Mouse (Mus musculus) thymus, postnatal 14 days (tissue): ENCODE results near the gene Gm20388.

ENCODE experiments used
- DNase-seq: peaks from one replicate; pipeline ENCODE4 v3.0.0; 2021

Gene Gm20388

DNA sequence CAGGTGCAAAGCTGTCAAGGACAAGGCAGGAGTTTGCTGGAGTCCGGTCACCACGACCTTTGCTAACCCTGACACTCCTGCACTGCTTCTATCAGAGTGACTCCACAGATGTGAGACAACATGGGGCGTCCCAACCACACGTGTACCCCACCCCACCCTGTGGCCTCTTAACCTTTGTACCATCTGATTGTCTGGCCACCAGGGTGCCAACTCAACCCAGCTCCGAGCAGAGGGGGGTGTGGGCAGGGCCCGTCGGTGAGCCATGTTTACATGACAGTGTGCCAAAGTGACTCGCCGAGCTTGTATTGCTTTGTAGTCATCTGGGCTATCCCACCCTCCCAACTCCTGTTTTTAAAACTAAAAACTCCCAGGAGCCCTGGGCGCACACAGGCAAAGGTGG is 4434.5 kb downstream of the Gm20388 start:
- DNase-seq = no peak

DNA sequence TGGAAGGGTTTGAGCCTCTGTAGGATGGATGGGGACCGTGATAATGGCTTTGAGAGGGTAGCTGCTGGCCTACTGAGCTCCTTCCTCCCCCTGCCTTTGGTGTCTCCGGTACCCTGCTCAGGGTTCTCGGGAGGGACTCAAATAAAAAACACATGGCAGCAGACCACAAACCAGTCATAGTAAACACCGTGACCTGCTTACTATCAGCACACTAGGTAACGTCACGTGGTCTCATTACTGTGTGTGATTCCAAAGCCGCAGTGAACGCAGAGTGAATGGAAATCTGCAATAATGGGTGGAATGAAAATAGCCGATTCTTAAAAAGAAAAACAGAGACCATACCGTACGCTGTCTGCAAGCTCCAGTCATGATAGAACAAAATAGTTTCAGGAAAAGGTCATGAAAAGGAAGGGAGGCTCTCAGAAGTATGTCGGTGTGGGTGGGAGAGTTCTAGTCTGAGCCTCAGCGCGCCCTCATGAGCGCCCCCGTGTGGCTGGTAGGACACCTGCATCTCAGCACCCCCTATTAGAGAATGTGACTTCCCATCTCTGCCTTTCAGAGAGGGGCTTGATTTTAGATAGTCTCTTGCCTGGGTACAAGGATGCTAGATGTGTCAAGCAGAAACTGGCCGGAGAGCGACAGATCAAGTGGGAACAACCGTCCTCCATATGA is 4436.3 kb downstream of the Gm20388 start:
- peak; percentile 77 for DNase-seq

DNA sequence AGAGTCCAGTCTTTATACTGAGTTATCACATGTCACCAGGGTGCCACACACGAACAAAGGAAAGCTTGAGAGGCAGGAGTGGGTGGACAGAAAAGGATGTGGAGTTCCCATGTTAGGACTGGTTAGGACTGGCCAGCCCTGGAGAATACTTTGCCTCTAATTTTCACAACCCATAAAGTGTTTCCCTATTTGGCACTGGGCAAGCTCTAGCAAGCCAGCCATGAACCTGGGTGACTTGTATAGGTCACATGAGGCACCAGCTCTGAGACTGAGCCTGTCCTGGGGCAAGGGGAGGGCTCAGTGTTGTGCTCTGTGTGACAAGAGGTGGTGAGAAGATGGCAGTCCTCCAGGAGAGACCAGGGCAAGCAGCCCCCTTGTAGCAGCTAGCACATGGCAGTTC is 4437.4 kb downstream of the Gm20388 start:
- no peak for DNase-seq

DNA sequence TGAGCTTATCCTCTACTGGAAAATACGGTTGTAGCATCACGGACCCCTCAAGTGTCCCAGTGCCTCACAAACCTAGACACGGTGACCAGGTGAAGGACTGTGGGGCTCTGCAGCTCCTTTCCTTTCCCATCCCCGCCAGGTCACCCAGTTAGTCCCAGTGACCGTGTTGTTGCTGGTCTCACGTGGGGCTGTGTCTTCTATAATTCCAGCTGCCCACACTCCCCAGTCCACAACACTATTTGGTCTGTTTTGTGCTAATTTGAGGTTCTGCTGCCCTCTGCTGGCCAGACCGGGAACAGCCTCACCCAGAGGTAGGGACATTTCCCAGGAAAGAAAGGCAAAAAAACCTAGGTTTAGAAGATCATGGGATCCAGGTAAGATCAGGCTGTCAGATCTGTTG is 4439.0 kb downstream of the Gm20388 start:
- peak; percentile 75 for DNase-seq

DNA sequence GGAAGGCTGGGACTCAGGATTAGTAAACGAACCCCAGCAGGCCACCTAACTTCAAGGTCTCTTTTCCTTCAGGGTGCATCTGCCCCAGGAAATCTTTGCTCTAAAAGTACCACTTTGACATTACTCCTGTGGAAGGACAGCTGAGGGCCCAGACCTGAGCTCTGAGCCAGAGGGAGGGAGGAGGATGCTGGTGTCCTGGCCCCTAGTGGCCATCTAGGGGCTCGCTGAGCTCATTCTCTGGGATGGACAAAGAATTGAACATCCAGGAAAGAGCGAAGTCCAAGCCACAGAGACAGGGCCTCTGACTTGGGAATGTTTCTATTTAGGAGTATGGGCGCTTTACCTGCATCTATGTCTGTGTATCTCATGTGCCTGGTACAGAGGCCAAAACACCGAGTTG is 4441.0 kb downstream of the Gm20388 start:
- DNase-seq = no peak

DNA sequence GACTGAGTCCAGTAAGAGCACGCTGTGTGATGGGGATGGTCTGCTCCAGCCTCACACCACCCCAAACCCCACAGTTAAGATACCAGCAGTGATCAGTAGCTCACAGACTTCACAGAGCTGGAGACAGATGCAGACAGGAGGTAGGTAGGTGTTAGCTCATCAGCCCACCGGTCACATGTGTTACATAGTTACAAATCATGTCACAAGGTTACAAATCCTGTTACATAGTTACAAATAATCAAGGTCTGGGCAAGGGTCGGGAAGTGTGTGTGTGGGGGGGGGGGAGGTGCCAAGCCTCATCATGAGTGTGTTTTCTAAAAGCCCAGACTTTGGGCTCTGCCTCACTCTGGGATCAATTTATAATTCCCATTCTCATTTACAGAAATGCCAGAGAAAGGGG is 4450.3 kb downstream of the Gm20388 start:
- no peak for DNase-seq

DNA sequence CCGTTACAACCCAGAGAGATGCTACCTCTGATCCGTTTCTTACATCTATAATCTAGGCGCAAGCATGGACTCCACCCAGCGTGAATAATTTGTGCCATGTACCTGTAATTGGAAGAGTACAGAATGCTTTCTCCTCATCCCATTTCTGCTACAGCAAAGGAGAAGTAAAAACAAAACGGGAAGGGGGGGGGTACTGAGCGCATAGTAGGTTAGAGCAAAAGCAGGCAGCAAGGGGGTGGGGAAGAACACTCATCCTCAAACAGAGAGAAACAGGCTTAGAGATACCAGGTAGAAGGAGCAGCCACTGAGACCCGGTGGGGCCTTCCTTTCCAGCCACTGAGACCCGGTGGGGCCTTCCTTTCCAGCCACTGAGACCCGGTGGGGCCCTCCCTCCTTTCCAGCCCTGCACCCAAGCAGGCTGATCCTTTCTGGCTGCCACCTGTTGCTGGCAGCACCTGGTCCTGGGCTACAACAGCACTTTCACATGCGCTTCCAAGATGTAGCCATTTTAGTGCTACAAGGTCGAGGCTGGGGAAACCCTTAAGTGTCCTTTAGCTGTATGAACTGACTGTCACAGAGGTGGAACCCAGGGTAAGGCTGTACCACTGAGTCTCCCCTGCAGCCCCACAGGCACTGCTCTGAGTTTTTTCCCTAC is 4451.3 kb downstream of the Gm20388 start:
- DNase-seq = no peak

DNA sequence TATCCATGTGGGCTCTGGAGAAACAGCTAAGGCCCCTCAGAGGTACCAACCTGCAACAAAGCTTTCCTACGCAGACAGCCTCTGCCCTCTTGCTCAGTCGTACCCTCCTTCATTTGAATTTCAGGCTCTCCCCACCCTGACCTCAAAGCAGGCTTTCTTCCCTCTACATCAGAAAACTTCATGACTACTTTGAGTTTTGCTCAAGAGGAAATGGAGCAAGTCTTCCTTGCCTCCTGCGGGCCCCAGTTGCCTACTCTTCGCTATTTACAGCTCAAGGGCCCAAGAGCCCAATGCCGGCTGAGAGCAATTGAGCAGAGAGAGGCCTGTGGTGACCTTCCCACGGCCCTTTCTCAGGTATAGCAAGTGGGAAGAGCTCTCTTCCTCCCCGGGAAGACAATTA is 4451.9 kb downstream of the Gm20388 start:
- no peak for DNase-seq

DNA sequence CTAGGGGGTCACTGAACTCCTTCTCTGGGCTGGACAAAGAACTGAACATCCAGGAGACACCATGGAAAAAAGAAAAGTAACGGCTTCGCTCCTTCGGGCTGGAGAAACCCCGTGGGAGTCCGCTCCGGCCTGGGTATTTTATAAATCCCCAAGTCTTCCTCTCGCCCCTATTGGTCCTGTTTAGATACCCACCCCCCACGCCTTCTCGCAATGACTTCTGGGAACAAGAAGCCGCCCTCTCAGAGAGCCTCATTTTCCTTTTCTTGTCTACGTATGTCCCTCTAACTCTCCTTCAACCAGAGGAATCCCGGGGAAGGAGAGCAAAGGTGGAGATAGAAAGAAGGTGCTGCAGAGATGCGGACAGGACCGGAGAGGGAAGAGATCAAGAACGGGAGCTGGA is 4452.7 kb downstream of the Gm20388 start:
- DNase-seq = no peak

DNA sequence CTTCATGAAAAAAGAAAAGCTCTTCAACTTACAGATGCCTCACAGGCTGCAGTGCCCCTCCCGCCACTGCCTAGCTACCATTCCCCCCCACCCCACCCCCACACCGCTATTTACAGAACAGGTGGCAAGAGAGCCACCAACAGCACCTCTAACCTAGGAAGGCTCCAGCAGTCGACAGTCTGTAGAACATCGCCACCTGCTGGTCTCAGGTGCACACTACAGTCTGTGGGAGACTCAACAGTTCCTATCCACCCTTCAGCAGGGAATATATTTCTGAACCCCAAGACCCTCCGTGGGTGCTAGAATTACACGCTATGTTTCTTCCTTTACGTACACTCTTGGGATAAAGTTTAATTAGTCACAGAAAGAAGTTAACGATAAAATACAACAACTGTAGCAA is 4457.6 kb downstream of the Gm20388 start:
- DNase-seq = peak; percentile 83

DNA sequence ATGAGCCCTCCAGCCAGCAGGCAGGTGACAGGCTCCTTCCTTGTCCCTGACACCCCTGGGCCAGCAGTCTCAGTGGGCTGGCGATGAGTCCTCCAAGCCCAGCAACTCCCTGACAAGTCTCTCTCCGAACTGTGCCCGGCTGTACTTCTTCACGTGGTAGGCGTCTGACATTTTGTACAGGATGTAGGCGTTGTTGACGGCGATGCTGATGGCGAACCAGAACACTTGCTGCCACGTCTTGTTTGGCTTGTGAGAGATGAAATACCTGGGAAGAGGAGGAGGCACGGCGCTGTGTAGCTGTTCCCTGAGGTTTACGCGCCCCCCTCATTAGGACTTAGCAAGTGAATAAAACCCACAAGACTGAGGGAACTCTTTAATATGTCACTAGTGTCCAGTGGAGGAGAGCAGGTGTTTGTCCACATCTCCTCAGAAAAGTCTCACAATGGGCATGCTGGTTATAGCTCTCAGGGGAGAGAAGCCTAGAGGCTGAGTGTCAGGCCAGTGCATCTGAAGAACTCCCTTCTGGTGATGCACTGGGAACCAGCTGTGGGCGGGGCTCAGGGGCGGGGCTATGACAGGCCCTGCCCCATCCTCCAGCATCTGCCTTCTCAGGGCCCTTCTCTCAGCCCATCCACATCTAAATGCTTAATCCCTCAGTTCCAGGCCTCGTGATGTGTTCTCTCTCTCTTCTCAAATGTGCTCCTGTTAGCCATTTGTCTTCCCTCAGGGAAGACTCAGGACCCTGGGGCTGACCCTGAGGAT is 4460.0 kb downstream of the Gm20388 start:
- no peak for DNase-seq

DNA sequence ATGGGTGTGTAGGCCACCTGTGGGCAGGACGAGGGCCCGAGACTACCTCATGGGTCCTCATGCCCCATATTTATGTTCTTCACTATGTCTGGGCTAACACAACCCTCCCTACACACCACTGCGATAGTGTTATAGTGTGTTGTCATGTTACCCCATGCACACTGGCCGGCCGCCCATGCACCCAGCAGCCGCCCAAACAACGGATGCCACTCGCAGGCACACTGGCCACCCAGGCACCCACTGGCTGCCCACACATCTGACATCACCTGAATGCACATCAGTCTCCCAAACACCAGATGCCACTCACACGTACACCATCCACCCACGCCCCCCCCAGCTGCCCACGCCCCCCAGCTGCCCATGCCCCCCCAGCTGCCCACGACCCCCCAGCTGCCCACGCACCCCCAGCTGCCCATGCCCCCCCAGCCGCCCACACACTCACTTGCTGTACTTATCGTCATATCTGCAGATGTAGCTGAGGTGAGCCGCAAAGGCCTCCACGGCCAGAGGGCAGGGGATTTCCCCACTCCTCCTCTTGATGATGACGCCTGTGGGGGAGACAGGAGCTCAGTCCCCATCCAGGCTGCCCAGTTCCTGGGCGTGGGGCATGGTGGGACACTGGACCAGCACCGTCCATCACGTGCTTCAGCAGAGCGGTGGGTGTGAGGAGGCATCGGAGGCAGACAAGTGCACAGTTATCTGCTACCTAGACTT is 4460.9 kb downstream of the Gm20388 start:
- no peak for DNase-seq

DNA sequence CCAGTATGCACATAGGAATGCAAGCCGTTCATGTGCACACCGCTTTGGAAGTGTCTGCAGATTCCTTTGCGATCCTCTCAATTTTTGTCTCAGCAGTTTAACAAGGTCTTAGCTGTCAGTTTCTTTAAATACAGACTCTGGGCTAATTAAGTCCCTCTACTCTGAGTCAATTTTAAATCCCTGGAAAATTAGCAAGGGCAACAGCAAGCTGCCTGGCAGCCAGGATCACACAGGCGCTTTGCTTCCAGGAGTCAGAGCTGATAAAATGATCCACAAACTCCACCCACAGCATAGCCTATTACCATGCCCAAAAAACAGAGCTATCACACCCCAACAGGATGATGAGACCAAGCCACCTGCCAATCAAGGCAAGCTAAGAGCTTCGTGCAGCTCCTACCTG is 4463.1 kb downstream of the Gm20388 start:
- DNase-seq = no peak

DNA sequence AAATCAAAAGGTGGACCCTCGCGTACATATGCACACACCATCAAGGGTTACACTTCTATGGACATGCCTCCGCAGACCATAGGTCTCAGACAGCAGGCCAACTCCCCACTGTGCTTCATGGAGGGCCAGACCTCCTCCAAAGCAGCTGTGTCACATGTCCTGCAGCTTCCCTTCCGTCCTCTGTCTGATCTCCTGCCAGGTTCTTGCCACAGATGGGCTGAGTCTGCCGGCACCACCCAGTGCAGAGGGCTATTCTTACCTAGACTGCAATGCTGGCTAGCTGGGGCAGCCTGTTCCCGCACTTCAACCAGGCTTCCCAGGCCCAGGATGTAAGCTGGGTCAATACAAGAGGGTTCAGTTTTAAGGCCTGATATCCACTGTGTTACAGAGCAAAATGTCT is 4464.5 kb downstream of the Gm20388 start:
- DNase-seq = no peak

DNA sequence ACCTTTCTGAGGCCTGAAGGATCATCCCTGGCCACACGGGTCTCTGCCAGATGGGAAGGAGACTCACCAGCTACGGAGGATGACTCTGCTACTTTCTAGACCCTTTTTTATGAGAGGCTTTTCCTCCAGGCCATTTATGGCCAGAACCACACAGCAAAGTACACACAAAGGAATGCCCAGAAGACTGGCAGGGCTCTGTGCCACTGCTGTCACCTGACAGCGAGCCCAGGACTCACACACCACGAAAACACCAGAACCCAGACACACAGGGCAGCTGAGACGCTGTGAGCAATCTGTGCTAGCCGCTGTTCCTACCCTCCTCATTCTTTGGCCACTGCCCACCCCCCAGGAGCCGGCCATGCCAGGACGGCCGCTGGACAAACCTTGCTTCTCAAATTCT is 4465.1 kb downstream of the Gm20388 start:
- no peak for DNase-seq

DNA sequence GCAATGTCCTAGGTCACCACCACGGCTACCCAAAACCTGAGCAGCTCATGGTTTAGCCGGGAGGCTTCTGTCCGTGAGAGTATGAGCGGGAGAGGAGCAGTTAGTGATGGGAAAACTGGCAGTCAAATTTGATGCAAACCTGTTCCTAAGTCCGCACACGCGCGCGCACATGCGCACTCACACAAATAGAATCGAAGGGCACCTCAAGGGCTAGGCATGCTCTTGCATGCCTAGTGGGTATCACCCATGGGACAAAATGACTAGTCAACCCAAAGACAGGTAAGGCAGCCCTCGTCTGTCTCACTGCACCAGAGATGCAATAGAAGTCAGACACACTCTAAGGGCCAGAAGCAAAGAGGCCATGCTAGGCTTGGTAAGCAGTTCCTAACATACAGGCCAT is 4465.8 kb downstream of the Gm20388 start:
- DNase-seq = no peak

DNA sequence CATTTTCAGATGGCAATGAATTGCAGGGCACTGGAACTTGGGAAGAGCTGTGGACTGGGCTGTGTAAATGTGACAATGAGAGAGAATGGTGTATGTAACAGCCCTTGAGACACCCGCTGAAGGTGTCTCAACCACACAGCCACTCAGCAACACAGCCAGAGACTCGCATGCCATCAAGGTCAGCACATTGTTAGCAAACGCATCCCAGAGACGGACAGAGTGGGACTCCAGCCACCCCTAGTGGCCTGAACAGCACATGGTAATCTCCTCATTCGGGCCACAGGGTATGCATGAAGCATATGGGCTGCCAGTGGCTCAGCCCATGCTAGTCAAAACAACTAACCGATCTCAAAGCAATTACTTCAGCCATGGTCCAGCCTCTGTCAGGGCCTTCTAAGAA is 4468.6 kb downstream of the Gm20388 start:
- DNase-seq = no peak

DNA sequence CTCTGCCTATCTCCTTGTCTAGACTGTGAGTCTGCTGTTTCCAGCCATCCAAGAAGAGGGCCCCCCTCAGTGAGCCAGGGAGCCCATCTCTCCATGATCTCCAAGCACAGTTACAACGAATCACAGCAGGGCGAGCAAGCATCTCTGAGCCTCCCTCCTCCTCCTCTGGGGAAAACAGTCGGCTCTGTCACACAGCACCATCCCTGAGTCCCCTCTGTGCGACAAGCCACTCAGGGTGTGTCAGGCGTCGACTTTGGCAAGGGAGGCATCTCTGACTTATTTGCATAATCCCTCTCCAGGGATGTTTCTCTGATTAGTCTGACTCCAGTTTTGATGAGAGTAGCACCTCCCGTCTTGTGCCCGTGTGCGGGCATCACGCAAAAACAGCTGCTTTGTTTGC is 4471.6 kb downstream of the Gm20388 start:
- no peak for DNase-seq

DNA sequence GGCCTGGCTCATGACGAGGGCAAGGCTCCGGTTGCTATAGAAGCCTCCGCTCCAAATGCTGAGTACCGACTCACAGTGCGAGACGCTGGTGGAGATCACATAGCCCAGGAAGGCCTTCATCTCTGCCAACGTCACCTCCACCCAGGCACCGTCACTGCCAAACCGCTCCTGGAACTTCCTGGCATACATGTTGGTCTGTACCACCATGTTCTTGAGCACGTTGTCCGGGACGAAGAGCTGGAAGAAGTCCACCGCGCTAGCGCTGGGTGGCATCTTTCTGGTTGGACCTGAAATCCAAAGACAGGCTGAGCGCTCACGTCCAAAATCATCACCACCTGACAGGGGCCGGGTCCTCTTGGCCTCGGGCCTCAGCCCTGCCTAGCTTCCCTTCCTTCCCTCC is 4473.7 kb downstream of the Gm20388 start:
- no peak for DNase-seq

DNA sequence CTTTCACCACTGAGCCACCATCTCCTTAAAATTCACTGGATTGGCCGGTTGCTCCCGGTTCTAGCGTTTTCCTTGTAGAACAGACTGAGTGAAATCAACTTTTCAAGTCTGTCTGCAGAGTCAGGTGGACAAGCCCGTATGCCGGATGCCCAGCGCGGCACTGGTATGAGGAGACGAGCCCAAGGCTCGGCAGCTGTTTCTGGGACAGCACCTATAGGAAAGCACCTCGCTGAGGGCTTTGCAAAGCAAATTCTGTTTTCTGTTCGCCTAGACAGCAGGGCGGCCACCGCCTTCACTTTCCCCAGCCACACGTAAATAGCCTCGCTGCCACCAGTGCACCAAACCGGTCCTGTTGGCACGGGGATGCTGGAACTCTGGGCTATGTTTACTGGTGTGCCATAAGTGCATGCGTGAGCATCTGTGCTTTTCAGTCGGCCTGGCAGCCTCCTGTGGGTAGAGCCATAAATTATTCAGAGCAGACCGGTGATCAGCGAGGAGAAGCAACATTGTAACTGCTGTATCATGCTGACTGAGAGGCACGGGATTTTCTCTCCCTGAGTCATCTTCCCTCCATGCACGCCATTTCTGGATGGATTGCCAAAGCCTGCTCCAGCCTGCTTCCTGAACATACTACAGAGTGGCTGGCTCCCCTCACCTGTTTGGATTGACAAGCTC is 4475.7 kb downstream of the Gm20388 start:
- DNase-seq = no peak

DNA sequence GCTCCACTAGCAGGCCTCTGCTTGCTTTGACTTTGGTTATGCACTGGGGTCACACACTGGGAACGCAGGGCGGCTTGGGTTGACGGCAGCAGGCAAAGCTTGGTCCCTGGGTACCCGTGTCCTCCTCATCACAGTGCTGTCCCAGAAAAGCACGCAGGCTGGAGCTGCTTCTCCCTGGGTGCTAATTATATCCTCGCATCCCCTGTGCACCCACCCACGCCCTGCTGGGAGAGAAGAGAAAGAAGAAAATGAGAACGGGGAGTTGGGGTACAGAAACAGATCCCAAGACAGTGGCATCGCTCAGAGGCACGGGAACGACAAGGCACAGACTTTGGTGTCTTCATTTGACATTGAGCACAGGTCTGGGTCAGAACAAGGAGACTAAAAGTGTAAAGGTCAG is 4478.9 kb downstream of the Gm20388 start:
- no peak for DNase-seq

DNA sequence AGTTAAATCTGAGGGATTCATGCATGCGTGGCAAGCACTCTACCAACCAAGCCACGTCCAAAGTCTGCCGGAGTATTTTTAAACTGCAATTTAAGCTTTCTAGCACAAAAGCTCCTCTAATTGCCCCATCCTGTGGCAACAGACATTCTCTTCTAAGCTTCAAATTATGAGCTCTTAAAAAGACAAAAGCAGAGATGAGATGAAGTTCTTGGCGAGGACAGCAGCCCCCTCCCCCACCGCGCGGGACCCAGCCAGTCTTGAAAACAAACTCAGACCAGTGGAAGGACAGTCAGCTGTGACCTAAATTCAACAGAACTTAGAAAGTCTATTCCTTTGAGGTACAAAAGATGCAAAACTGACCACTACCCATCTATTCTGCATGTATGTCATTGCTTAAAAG is 4480.6 kb downstream of the Gm20388 start:
- no peak for DNase-seq
